Mouse (Mus musculus) olfactory bulb, adult 2 months (tissue): ENCODE results near the gene Gm37419. TPM values are rescaled to one million over a fixed set of nuclear protein-coding genes. Genes with fewer than 3 reads are reported as not detected.

ENCODE experiments used
- H3K27ac ChIP-seq: fragments of 200-500 bp; 2 replicates; pipeline ENCODE4 v1.5.1; 2012; ENCODE audit warnings: low read depth, low read length; ENCODE audit not compliant: insufficient read depth
- H3K4me1 ChIP-seq: fragments of 200-500 bp; 2 replicates; pipeline ENCODE4 v1.6.1; 2012; ENCODE audit warnings: low read length; ENCODE audit not compliant: control insufficient read depth, insufficient read depth
- H3K4me3 ChIP-seq: fragments of 200-500 bp; 2 replicates; pipeline ENCODE4 v1.5.1; 2012; ENCODE audit warnings: mild to moderate bottlenecking, low read depth, low read length, moderate library complexity; ENCODE audit not compliant: insufficient read depth
- CTCF ChIP-seq: fragments of 200-500 bp; IDR thresholded peaks from 2 replicates; pipeline ENCODE4 v1.5.1; 2012; ENCODE audit warnings: low read depth, mild to moderate bottlenecking, low read length, moderate library complexity; ENCODE audit not compliant: insufficient read depth
- POLR2A ChIP-seq: fragments of 200-500 bp; IDR thresholded peaks from 2 replicates; pipeline ENCODE4 v1.6.1; 2012; ENCODE audit warnings: mild to moderate bottlenecking, low read depth, low read length, moderate library complexity; ENCODE audit not compliant: insufficient read depth
- WGBS: fragments of 180-500 bp; shearing (Covaris S2); methylation state at CpG from one replicate; pipeline ENCODE4 v1.1.7; 2018; 5-methylcytosine and 5-hydroxymethylcytosine counted together
- polyA plus RNA-seq: library from polyadenylated mRNA; stranded (reverse); fragments of >200 nt; gene quantifications from 2 replicates; pipeline ENCODE4 v1.2.4, GENCODE M21; 2012; ENCODE audit warnings: low replicate concordance; ENCODE audit not compliant: missing spikeins, insufficient read depth, insufficient read length

The Gm37419 gene
- polyA plus RNA-seq, 1 experiment, result not detected

GRCm38 (mm10) chr16:23963896-23964668 is 24.2 kb upstream of the Gm37419 start:
- 0 out of 2 replicates have a peak, but pooled peaks cover 3% of the 10 kb centered on the region for H3K4me1 ChIP-seq
- 57% methylated on average over 22 of the region's 22 CpGs for WGBS
- TF ChIP-seq POLR2A (no peak), CTCF (no peak)
- no peak overlapping the region for H3K4me3 ChIP-seq
- no peak overlapping the region for H3K27ac ChIP-seq

- Histone ChIP-seq H3K27ac (no peak overlapping the region), H3K4me3 (no peak overlapping the region), H3K4me1 (0 out of 2 replicates have a peak, but pooled peaks cover 3% of the 10 kb centered on the region)
- TF ChIP-seq CTCF, result no peak
- no peak for TF ChIP-seq POLR2A
- 80% methylated on average over 14 of the region's 14 CpGs for WGBS
These were observed 23.4 kb upstream of the Gm37419 start for GRCm38 (mm10) chr16:23964706-23965367.

GRCm38 (mm10) chr16:23966066-23966465 is 22.2 kb upstream of the Gm37419 start:
- H3K4me1 ChIP-seq, result peaks cover 4% of the 10 kb centered on the region; the same call in 1 of the 2 replicates
- no peak overlapping the region for H3K4me3 ChIP-seq
- 93% methylated on average over 14 of the region's 14 CpGs for WGBS
- H3K27ac ChIP-seq, result no peak overlapping the region
- TF ChIP-seq POLR2A (no peak), CTCF (no peak)

- 88% methylated on average over 7 of the region's 7 CpGs for WGBS
- Histone ChIP-seq H3K4me3 (no peak overlapping the region), H3K27ac (no peak overlapping the region), H3K4me1 (peaks cover 8% of the 10 kb centered on the region; the same call in 1 of the 2 replicates)
- TF ChIP-seq CTCF, result no peak
- TF ChIP-seq POLR2A, result no peak
These were observed 21.0 kb upstream of the Gm37419 start for GRCm38 (mm10) chr16:23967301-23967700.

GRCm38 (mm10) chr16:23968888-23969287 is 19.4 kb upstream of the Gm37419 start:
- TF ChIP-seq CTCF (no peak), POLR2A (no peak)
- Histone ChIP-seq H3K4me1 (peaks cover 6% of the 10 kb centered on the region; the same call in 1 of the 2 replicates), H3K27ac (no peak overlapping the region), H3K4me3 (no peak overlapping the region)
- 90% methylated on average over 4 of the region's 4 CpGs for WGBS

GRCm38 (mm10) chr16:23969919-23970318 is 18.4 kb upstream of the Gm37419 start:
- H3K4me1 ChIP-seq, result peaks cover 5% of the 10 kb centered on the region; the same call in 1 of the 2 replicates
- H3K27ac ChIP-seq, result no peak overlapping the region
- no peak for TF ChIP-seq POLR2A
- no peak for TF ChIP-seq CTCF
- no peak overlapping the region for H3K4me3 ChIP-seq
- 65% methylated on average over 14 of the region's 14 CpGs for WGBS

- Histone ChIP-seq H3K4me1 (peaks cover 5% of the 10 kb centered on the region; the same call in 1 of the 2 replicates), H3K4me3 (no peak overlapping the region), H3K27ac (no peak overlapping the region)
- TF ChIP-seq POLR2A, result no peak
- WGBS, result 85% methylated on average over 20 of the region's 20 CpGs
These were observed 16.0 kb upstream of the Gm37419 start for GRCm38 (mm10) chr16:23972126-23972740.

GRCm38 (mm10) chr16:23972901-23973300 is 15.4 kb upstream of the Gm37419 start:
- no peak overlapping the region for H3K4me3 ChIP-seq
- 86% methylated on average over 11 of the region's 11 CpGs for WGBS
- H3K27ac ChIP-seq, result no peak overlapping the region
- H3K4me1 ChIP-seq, result peaks cover 5% of the 10 kb centered on the region; the same call in 1 of the 2 replicates
- no peak for TF ChIP-seq CTCF
- no peak for TF ChIP-seq POLR2A
